ENCODE assay signal across 25 mouse cellular contexts in the genomic region with DNA sequence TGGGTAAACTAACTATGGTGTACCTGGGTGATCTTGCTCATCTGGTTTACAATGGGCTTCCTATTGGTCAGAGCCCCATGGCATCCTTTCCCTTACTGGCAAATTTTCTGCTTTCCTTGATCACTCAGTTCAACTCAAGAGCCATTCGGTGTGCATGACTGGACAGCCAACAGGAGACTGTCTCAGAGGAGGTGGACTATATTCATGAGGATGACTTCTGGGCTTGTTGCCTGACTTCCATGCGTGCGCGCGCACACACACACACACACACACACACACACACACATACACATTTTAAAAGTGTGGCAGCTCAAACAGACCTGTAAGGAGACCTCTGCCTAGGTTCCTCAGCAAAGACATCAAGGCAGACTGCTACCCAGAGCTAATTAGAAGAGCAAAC.
"Had no signal": no experiment of that assay in that cellular context is flagged by ENCODE, and none has a peak within 500 bp of the region (broad histone marks: within the 10 kb centered on the region; RNA-seq: fewer than 3 reads in every experiment).

No protein-coding gene starts in this region.

- H3K36me3 ChIP-seq: limb, embryonic 10.5 days; limb, embryonic 13.5 days; liver, embryonic 15.5 days; lung, embryonic 15.5 days; midbrain, embryonic 10.5 days; midbrain, embryonic 13.5 days; neural tube, embryonic 12.5 days; neural tube, embryonic 15.5 days had no signal

- ATAC-seq: intestine, postnatal 0 days; liver, embryonic 12.5 days; midbrain, embryonic 13.5 days had no signal

- H3K4me2 ChIP-seq: limb, embryonic 13.5 days; liver, embryonic 12.5 days; liver, embryonic 15.5 days; lung, embryonic 15.5 days; midbrain, embryonic 13.5 days; neural tube, embryonic 12.5 days; neural tube, embryonic 15.5 days had no signal

- DNase-seq: kidney, postnatal 10 days; kidney, postnatal 4 days; layer of hippocampus, postnatal 36 days; liver; lung, adult 18-20 months; lung, postnatal 10 days; lung, postnatal 36 days; right cerebral cortex, adult 18-20 months; right cerebral cortex, postnatal 14 days; right cerebral cortex, postnatal 4 days; thymus, adult 2 months; thymus, postnatal 14 days; thymus, postnatal 4 days had no signal

- H3K9me3 ChIP-seq: limb, embryonic 10.5 days; limb, embryonic 13.5 days; liver, embryonic 12.5 days; liver, embryonic 15.5 days; lung, embryonic 15.5 days; megakaryocyte, embryonic 14.5 days; midbrain, embryonic 10.5 days; midbrain, embryonic 13.5 days; neural tube, embryonic 12.5 days; neural tube, embryonic 15.5 days had no signal

- H3K27ac ChIP-seq: limb, embryonic 10.5 days; limb, embryonic 13.5 days; liver, embryonic 12.5 days; liver, embryonic 15.5 days; lung, embryonic 15.5 days; midbrain, embryonic 10.5 days; midbrain, embryonic 13.5 days; neural tube, embryonic 12.5 days; neural tube, embryonic 15.5 days; stomach, postnatal 0 days had no signal

- H3K4me1 ChIP-seq: megakaryocyte, embryonic 14.5 days had no signal

- H3K27me3 ChIP-seq: limb, embryonic 13.5 days; liver, embryonic 12.5 days; liver, embryonic 15.5 days; lung, embryonic 15.5 days; neural tube, embryonic 15.5 days had no signal

- H3K9ac ChIP-seq: limb, embryonic 13.5 days; liver, embryonic 12.5 days; liver, embryonic 15.5 days; lung, embryonic 15.5 days; midbrain, embryonic 13.5 days; neural tube, embryonic 12.5 days; neural tube, embryonic 15.5 days had no signal

- H3K4me3 ChIP-seq: limb, embryonic 10.5 days; limb, embryonic 13.5 days; liver, embryonic 12.5 days; liver, embryonic 15.5 days; lung, embryonic 15.5 days; megakaryocyte, embryonic 14.5 days; midbrain, embryonic 10.5 days; midbrain, embryonic 13.5 days; neural tube, embryonic 12.5 days; neural tube, embryonic 15.5 days had no signal
